Mouse (Mus musculus): Measurements from ENCODE around the gene Gadd45g.
A peak's percentile ranks its signal among the peaks of the same experiment; 100 is the strongest.
"Not testable (repeated sequence)": the region's sequence is repeated elsewhere in the genome, so short reads cannot be mapped to it uniquely, and the experiment has no call there.

The Gadd45g gene

GRCm38 (mm10) chr13:51833611-51834010 lies 12.9 kb upstream of the Gadd45g start:
- DNase-seq (ENCODE audit: extremely low read depth, insufficient read length, low spot score), result peak; percentile 64

GRCm38 (mm10) chr13:51834024-51834423 lies 12.5 kb upstream of the Gadd45g start:
- DNase-seq (ENCODE audit: extremely low read depth, insufficient read length, low spot score), result peak; percentile 36

GRCm38 (mm10) chr13:51834520-51834919 lies 12.0 kb upstream of the Gadd45g start:
- no peak for DNase-seq (ENCODE audit: extremely low read depth, insufficient read length, low spot score)

GRCm38 (mm10) chr13:51835208-51835607 lies 11.3 kb upstream of the Gadd45g start:
- DNase-seq (ENCODE audit: extremely low read depth, insufficient read length, low spot score), result not testable (repeated sequence)

- no peak for DNase-seq (ENCODE audit: extremely low read depth, insufficient read length, low spot score)
These were observed 9.1 kb upstream of the Gadd45g start for GRCm38 (mm10) chr13:51837402-51837801.

GRCm38 (mm10) chr13:51839250-51840026 lies 7.0 kb upstream of the Gadd45g start:
- DNase-seq (ENCODE audit: extremely low read depth, insufficient read length, low spot score), result no peak

- no peak for DNase-seq (ENCODE audit: extremely low read depth, insufficient read length, low spot score)
These were observed 5.8 kb upstream of the Gadd45g start for GRCm38 (mm10) chr13:51840702-51841101.

GRCm38 (mm10) chr13:51841541-51842115 lies 4.8 kb upstream of the Gadd45g start:
- DNase-seq (ENCODE audit: extremely low read depth, insufficient read length, low spot score), result no peak

- no peak for DNase-seq (ENCODE audit: extremely low read depth, insufficient read length, low spot score)
These were observed 4.3 kb upstream of the Gadd45g start for GRCm38 (mm10) chr13:51842191-51842590.

- no peak for DNase-seq (ENCODE audit: extremely low read depth, insufficient read length, low spot score)
These were observed 3.7 kb upstream of the Gadd45g start for GRCm38 (mm10) chr13:51842773-51843172.

- DNase-seq (ENCODE audit: extremely low read depth, insufficient read length, low spot score), result no peak
These were observed 3.2 kb upstream of the Gadd45g start for GRCm38 (mm10) chr13:51843298-51843697.

GRCm38 (mm10) chr13:51844118-51844517 lies 2.4 kb upstream of the Gadd45g start:
- no peak for DNase-seq (ENCODE audit: extremely low read depth, insufficient read length, low spot score)

GRCm38 (mm10) chr13:51844661-51845060 lies 1.8 kb upstream of the Gadd45g start:
- DNase-seq (ENCODE audit: extremely low read depth, insufficient read length, low spot score), result peak; percentile 76

- no peak for DNase-seq (ENCODE audit: extremely low read depth, insufficient read length, low spot score)
These were observed 1.4 kb upstream of the Gadd45g start for GRCm38 (mm10) chr13:51845072-51845471.

- peak; percentile 75 for DNase-seq (ENCODE audit: extremely low read depth, insufficient read length, low spot score)
These were observed 787 bp upstream of the Gadd45g start for GRCm38 (mm10) chr13:51845591-51846191.

GRCm38 (mm10) chr13:51846868-51847793 lies 653 bp downstream of the Gadd45g start:
- peak; percentile 80 for DNase-seq (ENCODE audit: extremely low read depth, insufficient read length, low spot score)

GRCm38 (mm10) chr13:51847979-51848480 lies 1.6 kb downstream of the Gadd45g start:
- peak; percentile 80 for DNase-seq (ENCODE audit: extremely low read depth, insufficient read length, low spot score)

- DNase-seq (ENCODE audit: extremely low read depth, insufficient read length, low spot score), result peak; percentile 65
These were observed 2.2 kb downstream of the Gadd45g start for GRCm38 (mm10) chr13:51848481-51849240.

GRCm38 (mm10) chr13:51849241-51850033 lies 3.0 kb downstream of the Gadd45g start:
- peak; percentile 84 for DNase-seq (ENCODE audit: extremely low read depth, insufficient read length, low spot score)

All from 3134 (cell line).